Mouse (Mus musculus): Measurements from ENCODE around the gene Klf12. TPM values are rescaled to one million over a fixed set of nuclear protein-coding genes. Genes with fewer than 3 reads are reported as not detected.
A peak's percentile ranks its signal among the peaks of the same experiment; 100 is the strongest.

The Klf12 gene
- polyA plus RNA-seq, 1 experiment from 2014 or later, result 9.1 TPM

GRCm38 (mm10) chr14:100119866-100120265 is 164.6 kb downstream of the Klf12 start:
- H3K27ac ChIP-seq (ENCODE audit: low read length), result no peak overlapping the region
- H3K36me3 ChIP-seq (ENCODE audit: insufficient read depth, low read length), result no peaks in the 10 kb centered on the region
- H3K4me3 ChIP-seq (ENCODE audit: low read length), result no peak overlapping the region
- ATAC-seq (ENCODE audit: low FRiP score, low TSS enrichment), result no peak
- no peaks in the 10 kb centered on the region for H3K9me3 ChIP-seq (ENCODE audit: low read length)
- H3K27me3 ChIP-seq (ENCODE audit: insufficient read depth, low read length), result no peaks in the 10 kb centered on the region
- H3K4me2 ChIP-seq (replicated peaks; ENCODE audit: low read depth, low read length), result no peak overlapping the region
- 82% methylated on average over 3 of the region's 3 CpGs for WGBS
- no peaks in the 10 kb centered on the region for H3K4me1 ChIP-seq (ENCODE audit: insufficient read depth, low read length)
- H3K9ac ChIP-seq (replicated peaks; ENCODE audit: low read length), result no peak overlapping the region

- H3K9ac ChIP-seq (replicated peaks; ENCODE audit: low read length), result no peak overlapping the region
- no peaks in the 10 kb centered on the region for H3K9me3 ChIP-seq (ENCODE audit: low read length)
- 37% methylated on average over 6 of the region's 6 CpGs for WGBS
- H3K4me2 ChIP-seq (replicated peaks; ENCODE audit: low read depth, low read length), result no peak overlapping the region
- peaks cover 16% of the 10 kb centered on the region for H3K4me1 ChIP-seq (ENCODE audit: insufficient read depth, low read length)
- ATAC-seq (ENCODE audit: low FRiP score, low TSS enrichment), result no peak; the same call in 1 of the 2 replicates
- no peaks in the 10 kb centered on the region for H3K27me3 ChIP-seq (ENCODE audit: insufficient read depth, low read length)
- no peak overlapping the region for H3K4me3 ChIP-seq (ENCODE audit: low read length)
- H3K36me3 ChIP-seq (ENCODE audit: insufficient read depth, low read length), result no peaks in the 10 kb centered on the region
- no peak overlapping the region for H3K27ac ChIP-seq (ENCODE audit: low read length)
Measured at GRCm38 (mm10) chr14:100113419-100113818, 171.1 kb downstream of the Klf12 start.

GRCm38 (mm10) chr14:100111735-100112134 is 172.7 kb downstream of the Klf12 start:
- Histone ChIP-seq H3K36me3 (ENCODE audit: insufficient read depth, low read length) (no peaks in the 10 kb centered on the region), H3K4me1 (ENCODE audit: insufficient read depth, low read length) (peaks cover 16% of the 10 kb centered on the region), H3K27me3 (ENCODE audit: insufficient read depth, low read length) (no peaks in the 10 kb centered on the region), H3K9ac (replicated peaks; ENCODE audit: low read length) (no peak overlapping the region), H3K27ac (ENCODE audit: low read length) (no peak overlapping the region), H3K4me3 (ENCODE audit: low read length) (no peak overlapping the region), H3K4me2 (replicated peaks; ENCODE audit: low read depth, low read length) (no peak overlapping the region), H3K9me3 (ENCODE audit: low read length) (no peaks in the 10 kb centered on the region)
- ATAC-seq (ENCODE audit: low FRiP score, low TSS enrichment), result peak; percentile 86
- 0% methylated on average over 1 of the region's 1 CpGs for WGBS

GRCm38 (mm10) chr14:100109563-100109962 is 174.9 kb downstream of the Klf12 start:
- H3K4me3 ChIP-seq (ENCODE audit: low read length), result no peak overlapping the region
- no peak overlapping the region for H3K27ac ChIP-seq (ENCODE audit: low read length)
- no peak overlapping the region for H3K4me2 ChIP-seq (replicated peaks; ENCODE audit: low read depth, low read length)
- no peaks in the 10 kb centered on the region for H3K27me3 ChIP-seq (ENCODE audit: insufficient read depth, low read length)
- peaks cover 16% of the 10 kb centered on the region for H3K4me1 ChIP-seq (ENCODE audit: insufficient read depth, low read length)
- H3K9me3 ChIP-seq (ENCODE audit: low read length), result no peaks in the 10 kb centered on the region
- no peaks in the 10 kb centered on the region for H3K36me3 ChIP-seq (ENCODE audit: insufficient read depth, low read length)
- no peak for ATAC-seq (ENCODE audit: low FRiP score, low TSS enrichment)
- WGBS, result 48% methylated on average over 6 of the region's 6 CpGs
- H3K9ac ChIP-seq (replicated peaks; ENCODE audit: low read length), result no peak overlapping the region

- Histone ChIP-seq H3K4me2 (replicated peaks; ENCODE audit: low read depth, low read length) (no peak overlapping the region), H3K9me3 (ENCODE audit: low read length) (no peaks in the 10 kb centered on the region), H3K27me3 (ENCODE audit: insufficient read depth, low read length) (no peaks in the 10 kb centered on the region), H3K4me3 (ENCODE audit: low read length) (no peak overlapping the region), H3K9ac (replicated peaks; ENCODE audit: low read length) (no peak overlapping the region), H3K4me1 (ENCODE audit: insufficient read depth, low read length) (no peaks in the 10 kb centered on the region), H3K27ac (ENCODE audit: low read length) (no peak overlapping the region), H3K36me3 (ENCODE audit: insufficient read depth, low read length) (no peaks in the 10 kb centered on the region)
- 81% methylated on average over 10 of the region's 10 CpGs for WGBS
- ATAC-seq (ENCODE audit: low FRiP score, low TSS enrichment), result no peak
Measured at GRCm38 (mm10) chr14:100105570-100105969, 178.9 kb downstream of the Klf12 start.

- H3K27ac ChIP-seq (ENCODE audit: low read length), result no peak overlapping the region
- no peaks in the 10 kb centered on the region for H3K4me1 ChIP-seq (ENCODE audit: insufficient read depth, low read length)
- H3K36me3 ChIP-seq (ENCODE audit: insufficient read depth, low read length), result no peaks in the 10 kb centered on the region
- H3K4me3 ChIP-seq (ENCODE audit: low read length), result no peak overlapping the region
- no peak for ATAC-seq (ENCODE audit: low FRiP score, low TSS enrichment)
- H3K27me3 ChIP-seq (ENCODE audit: insufficient read depth, low read length), result no peaks in the 10 kb centered on the region
- no peak overlapping the region for H3K4me2 ChIP-seq (replicated peaks; ENCODE audit: low read depth, low read length)
- WGBS, result 87% methylated on average over 12 of the region's 12 CpGs
- H3K9ac ChIP-seq (replicated peaks; ENCODE audit: low read length), result no peak overlapping the region
- no peaks in the 10 kb centered on the region for H3K9me3 ChIP-seq (ENCODE audit: low read length)
Measured at GRCm38 (mm10) chr14:100104818-100105217, 179.7 kb downstream of the Klf12 start.

- ATAC-seq (ENCODE audit: low FRiP score, low TSS enrichment), result no peak
- 89% methylated on average over 6 of the region's 6 CpGs for WGBS
- no peak overlapping the region for H3K4me3 ChIP-seq (ENCODE audit: low read length)
- no peaks in the 10 kb centered on the region for H3K27me3 ChIP-seq (ENCODE audit: insufficient read depth, low read length)
- no peaks in the 10 kb centered on the region for H3K4me1 ChIP-seq (ENCODE audit: insufficient read depth, low read length)
- H3K9ac ChIP-seq (replicated peaks; ENCODE audit: low read length), result no peak overlapping the region
- H3K9me3 ChIP-seq (ENCODE audit: low read length), result no peaks in the 10 kb centered on the region
- H3K27ac ChIP-seq (ENCODE audit: low read length), result no peak overlapping the region
- H3K4me2 ChIP-seq (replicated peaks; ENCODE audit: low read depth, low read length), result no peak overlapping the region
- no peaks in the 10 kb centered on the region for H3K36me3 ChIP-seq (ENCODE audit: insufficient read depth, low read length)
Measured at GRCm38 (mm10) chr14:100103818-100104217, 180.7 kb downstream of the Klf12 start.

GRCm38 (mm10) chr14:100097208-100098189 is 187.0 kb downstream of the Klf12 start:
- H3K4me2 ChIP-seq (replicated peaks; ENCODE audit: low read depth, low read length), result no peak overlapping the region
- H3K9me3 ChIP-seq (ENCODE audit: low read length), result no peaks in the 10 kb centered on the region
- no peaks in the 10 kb centered on the region for H3K36me3 ChIP-seq (ENCODE audit: insufficient read depth, low read length)
- no peaks in the 10 kb centered on the region for H3K4me1 ChIP-seq (ENCODE audit: insufficient read depth, low read length)
- H3K4me3 ChIP-seq (ENCODE audit: low read length), result no peak overlapping the region
- H3K27ac ChIP-seq (ENCODE audit: low read length), result no peak overlapping the region
- WGBS, result 83% methylated on average over 10 of the region's 10 CpGs
- no peak for ATAC-seq (ENCODE audit: low FRiP score, low TSS enrichment)
- no peak overlapping the region for H3K9ac ChIP-seq (replicated peaks; ENCODE audit: low read length)
- no peaks in the 10 kb centered on the region for H3K27me3 ChIP-seq (ENCODE audit: insufficient read depth, low read length)

GRCm38 (mm10) chr14:100095730-100096129 is 188.7 kb downstream of the Klf12 start:
- Histone ChIP-seq H3K9ac (replicated peaks; ENCODE audit: low read length) (no peak overlapping the region), H3K4me1 (ENCODE audit: insufficient read depth, low read length) (no peaks in the 10 kb centered on the region), H3K36me3 (ENCODE audit: insufficient read depth, low read length) (no peaks in the 10 kb centered on the region), H3K4me2 (replicated peaks; ENCODE audit: low read depth, low read length) (no peak overlapping the region), H3K9me3 (ENCODE audit: low read length) (no peaks in the 10 kb centered on the region), H3K27me3 (ENCODE audit: insufficient read depth, low read length) (no peaks in the 10 kb centered on the region), H3K27ac (ENCODE audit: low read length) (no peak overlapping the region), H3K4me3 (ENCODE audit: low read length) (no peak overlapping the region)
- WGBS, result 65% methylated on average over 3 of the region's 3 CpGs
- ATAC-seq (ENCODE audit: low FRiP score, low TSS enrichment), result no peak

GRCm38 (mm10) chr14:100090517-100090916 is 194.0 kb downstream of the Klf12 start:
- no peak overlapping the region for H3K4me2 ChIP-seq (replicated peaks; ENCODE audit: low read depth, low read length)
- H3K4me1 ChIP-seq (ENCODE audit: insufficient read depth, low read length), result no peaks in the 10 kb centered on the region
- no peak for ATAC-seq (ENCODE audit: low FRiP score, low TSS enrichment)
- H3K9ac ChIP-seq (replicated peaks; ENCODE audit: low read length), result no peak overlapping the region
- H3K27me3 ChIP-seq (ENCODE audit: insufficient read depth, low read length), result no peaks in the 10 kb centered on the region
- H3K9me3 ChIP-seq (ENCODE audit: low read length), result no peaks in the 10 kb centered on the region
- H3K27ac ChIP-seq (ENCODE audit: low read length), result no peak overlapping the region
- WGBS, result 100% methylated on average over 1 of the region's 1 CpGs
- no peaks in the 10 kb centered on the region for H3K36me3 ChIP-seq (ENCODE audit: insufficient read depth, low read length)
- no peak overlapping the region for H3K4me3 ChIP-seq (ENCODE audit: low read length)

Measured in kidney, embryonic 16.5 days (tissue).